Mouse (Mus musculus): ENCODE data around the gene Glyatl3. TPM values are rescaled to one million over a fixed set of nuclear protein-coding genes. Genes with fewer than 3 reads are reported as not detected.

Glyatl3 gene
- polyA plus RNA-seq, 1 experiment = not detected

- Histone ChIP-seq H3K4me1 (ENCODE audit: control insufficient read depth) (peaks cover 8% of the 10 kb centered on the region), H3K4me3 (replicated peaks) (no peak overlapping the region), H3K36me3 (ENCODE audit: control insufficient read depth) (no peaks in the 10 kb centered on the region), H3K9me3 (ENCODE audit: control insufficient read depth, low read length) (no peaks in the 10 kb centered on the region), H3K27me3 (ENCODE audit: control insufficient read depth) (no peaks in the 10 kb centered on the region)
- TF ChIP-seq GATA1 (IDR thresholded peaks at IDR 0.05; ENCODE audit: low read length) (no peak), TAL1 (IDR thresholded peaks at IDR 0.05; ENCODE audit: low read length) (no peak)
Observed at GRCm38 (mm10) chr17:40873582-40874011, 40.6 kb downstream of the Glyatl3 start.

GRCm38 (mm10) chr17:40872626-40873025, 41.5 kb downstream of the Glyatl3 start:
- no peaks in the 10 kb centered on the region for H3K27me3 ChIP-seq (ENCODE audit: control insufficient read depth)
- peaks cover 5% of the 10 kb centered on the region for H3K4me1 ChIP-seq (ENCODE audit: control insufficient read depth)
- H3K36me3 ChIP-seq (ENCODE audit: control insufficient read depth) = no peaks in the 10 kb centered on the region
- H3K9me3 ChIP-seq (ENCODE audit: control insufficient read depth, low read length) = no peaks in the 10 kb centered on the region
- H3K4me3 ChIP-seq (replicated peaks) = no peak overlapping the region
- TF ChIP-seq GATA1 (IDR thresholded peaks at IDR 0.05; ENCODE audit: low read length) (no peak), TAL1 (IDR thresholded peaks at IDR 0.05; ENCODE audit: low read length) (no peak)

DNA sequence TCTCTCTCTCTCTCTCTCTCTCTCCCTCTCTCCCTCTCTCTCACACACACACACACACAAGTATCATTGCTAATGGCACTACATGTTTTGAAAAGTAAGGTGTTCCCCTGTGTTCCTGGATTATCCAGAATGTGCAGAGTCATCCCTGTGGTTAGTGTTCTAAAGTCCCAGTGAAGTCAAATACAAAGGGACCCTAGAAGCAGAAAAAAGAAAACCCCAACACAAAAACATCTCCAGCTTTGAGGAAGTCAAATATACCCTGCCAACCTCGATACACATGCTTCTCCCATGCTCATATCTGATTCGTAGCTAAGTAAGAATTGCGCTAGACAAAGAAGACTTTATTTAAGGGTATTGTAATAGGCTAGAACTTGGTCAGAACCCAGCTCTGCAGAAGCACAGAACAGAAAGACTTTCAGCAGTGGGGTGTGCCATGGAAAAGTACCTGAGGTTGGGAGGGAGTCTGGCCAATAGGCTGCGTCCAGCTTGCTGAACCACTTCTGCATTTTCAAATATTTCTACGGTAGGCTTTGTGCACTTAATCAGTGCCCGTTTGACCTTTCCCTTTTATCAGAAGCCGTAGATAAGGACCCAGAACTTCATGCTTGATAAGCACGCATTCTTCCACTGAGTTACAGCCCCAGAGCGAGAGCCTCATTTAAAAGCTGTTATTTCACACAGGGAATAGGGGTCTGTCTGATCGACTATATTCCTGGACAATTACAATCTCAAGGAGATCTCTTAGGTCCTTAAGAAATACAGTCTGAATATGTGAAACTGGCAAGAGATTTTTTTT, 45.0 kb downstream of the Glyatl3 start:
- peaks cover 5% of the 10 kb centered on the region for H3K4me1 ChIP-seq (ENCODE audit: control insufficient read depth)
- no peaks in the 10 kb centered on the region for H3K36me3 ChIP-seq (ENCODE audit: control insufficient read depth)
- no peak overlapping the region for H3K4me3 ChIP-seq (replicated peaks)
- H3K27me3 ChIP-seq (ENCODE audit: control insufficient read depth) = no peaks in the 10 kb centered on the region
- H3K9me3 ChIP-seq (ENCODE audit: control insufficient read depth, low read length) = no peaks in the 10 kb centered on the region
- TF ChIP-seq GATA1 (IDR thresholded peaks at IDR 0.05; ENCODE audit: low read length) = no peak
- TF ChIP-seq TAL1 (IDR thresholded peaks at IDR 0.05; ENCODE audit: low read length) = no peak

DNA sequence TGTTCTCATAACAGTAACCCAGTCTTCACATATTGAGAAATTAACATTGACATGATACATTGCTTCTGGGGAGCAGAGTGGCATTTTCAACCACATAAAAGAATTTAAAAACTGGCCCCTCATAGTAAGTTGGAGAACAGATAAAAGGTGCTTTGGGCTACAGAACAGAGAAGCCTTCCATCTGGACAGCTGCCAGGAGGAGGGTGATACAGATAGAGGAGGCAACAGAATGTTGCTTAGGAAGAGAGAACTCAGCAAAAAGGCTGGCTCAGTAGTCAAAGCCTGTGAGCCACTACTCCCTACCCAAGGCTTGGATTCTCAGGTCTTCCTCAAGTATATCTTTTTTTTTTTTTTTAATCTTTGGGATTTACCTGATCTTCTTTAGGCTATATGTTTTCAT, 59.1 kb downstream of the Glyatl3 start:
- TF ChIP-seq GATA1 (IDR thresholded peaks at IDR 0.05; ENCODE audit: low read length) (no peak), TAL1 (IDR thresholded peaks at IDR 0.05; ENCODE audit: low read length) (no peak)
- H3K4me1 ChIP-seq (ENCODE audit: control insufficient read depth) = no peaks in the 10 kb centered on the region
- H3K36me3 ChIP-seq (ENCODE audit: control insufficient read depth) = no peaks in the 10 kb centered on the region
- no peaks in the 10 kb centered on the region for H3K27me3 ChIP-seq (ENCODE audit: control insufficient read depth)
- H3K9me3 ChIP-seq (ENCODE audit: control insufficient read depth, low read length) = no peaks in the 10 kb centered on the region
- H3K4me3 ChIP-seq (replicated peaks) = no peak overlapping the region

Other genes starting within 250 kb of the Glyatl3 start
- not detected in 2 replicates for gene Esp1, start 187.2 kb downstream of the Glyatl3 start, polyA plus RNA-seq (2012)
- gene Crisp2, start 107.3 kb downstream of the Glyatl3 start, polyA plus RNA-seq (2012) = not detected in 2 replicates
- gene Rhag, start 103.2 kb downstream of the Glyatl3 start, polyA plus RNA-seq (2012) = 6.6 and 13.1 TPM in 2 replicates
- 0.14 TPM in 1 of 2 replicates, not detected in the other for gene 9130008F23Rik, start 33.8 kb downstream of the Glyatl3 start, polyA plus RNA-seq (2012)
- 0.08 and 0.41 TPM in 2 replicates for gene Mut, start 20.3 kb upstream of the Glyatl3 start, polyA plus RNA-seq (2012)
- 0.30 and 0.34 TPM in 2 replicates for gene Cenpq, start 20.7 kb upstream of the Glyatl3 start, polyA plus RNA-seq (2012)

Measured in erythroblast, embryonic 14.5 days (primary cell).